Mouse (Mus musculus) G1E (cell line): ENCODE data around the gene Schip1. TPM values are rescaled to one million over a fixed set of nuclear protein-coding genes. Genes with fewer than 3 reads are reported as not detected.
A peak's percentile ranks its signal among the peaks of the same experiment; 100 is the strongest.

Experiments
- ATAC-seq: 2 replicates; pipeline ENCODE4 v1.8.0; 2016; ENCODE audit warnings: mild to moderate bottlenecking; ENCODE audit not compliant: insufficient number of reproducible peaks, poor library complexity, low FRiP score, severe bottlenecking; ENCODE audit errors: extremely low read depth
- DNase-seq: peaks from one replicate; pipeline ENCODE4 v3.0.0; 2012; ENCODE audit warnings: low spot score
- H3K27me3 ChIP-seq: 2 replicates; pipeline ENCODE4 v1.6.1; 2012; ENCODE audit warnings: mild to moderate bottlenecking, low read length, inconsistent platforms; ENCODE audit not compliant: insufficient read depth
- H3K36me3 ChIP-seq: replicated peaks from 2 replicates; pipeline ENCODE3; 2012; ENCODE audit warnings: mild to moderate bottlenecking, inconsistent platforms
- H3K4me1 ChIP-seq: 2 replicates; pipeline ENCODE4 v1.6.1; 2012; ENCODE audit warnings: low read depth, low read length, inconsistent platforms, mixed read lengths; ENCODE audit not compliant: insufficient read depth
- H3K4me3 ChIP-seq: 2 replicates; pipeline ENCODE4 v1.5.1; 2012; ENCODE audit warnings: low read depth, mild to moderate bottlenecking, inconsistent platforms, low read length, moderate library complexity, mixed read lengths
- H3K9me3 ChIP-seq: replicated peaks from 2 replicates; pipeline ENCODE4 v1.6.1; 2012; ENCODE audit warnings: inconsistent platforms
- CTCF ChIP-seq: IDR thresholded peaks from 2 replicates; pipeline ENCODE4 v1.5.1; 2012; ENCODE audit warnings: low read depth, low read length, inconsistent platforms, mixed read lengths
- GATA1 ChIP-seq: IDR thresholded peaks from 2 replicates; pipeline ENCODE4 v1.6.1; 2012; ENCODE audit warnings: borderline replicate concordance, low read length, inconsistent platforms, mixed read lengths
- GATA2 ChIP-seq: IDR thresholded peaks from 2 replicates; pipeline ENCODE4 v1.6.1; 2012; ENCODE audit warnings: low read depth, low read length, inconsistent platforms, borderline replicate concordance
- POLR2AphosphoS5 ChIP-seq: IDR thresholded peaks from 2 replicates; pipeline ENCODE4 v1.6.1; 2012; ENCODE audit warnings: low read depth, low read length, inconsistent platforms; ENCODE audit not compliant: insufficient replicate concordance
- TAL1 ChIP-seq: conservative IDR thresholded peaks from 2 replicates; pipeline ENCODE4 v1.6.1; 2012; ENCODE audit warnings: low read depth, low read length, inconsistent platforms, mixed read lengths
- polyA plus RNA-seq: library from polyadenylated mRNA; stranded (reverse); fragments of >175 nt; gene quantifications from 2 replicates; pipeline ENCODE4 v1.2.3, GENCODE M21; 2012
- total RNA-seq, 2 experiments: library from RNA; stranded (forward) in 1 of 2; stranded (reverse) in 1 of 2; fragments of 200-1000 nt in 1 of 2; fragments of >200 nt in 1 of 2; fragmentation: Nextera tagmentation in 1 of 2; gene quantifications; 2 replicates each; pipeline ENCODE4 v1.2.3; 2014 to 2017

The Schip1 gene
- total RNA-seq (2014; fragmentation: Nextera tagmentation) (not detected in 2 replicates), total RNA-seq (2017) (0.12 and 0.16 TPM in 2 replicates), polyA plus RNA-seq (not detected in 2 replicates)

DNA sequence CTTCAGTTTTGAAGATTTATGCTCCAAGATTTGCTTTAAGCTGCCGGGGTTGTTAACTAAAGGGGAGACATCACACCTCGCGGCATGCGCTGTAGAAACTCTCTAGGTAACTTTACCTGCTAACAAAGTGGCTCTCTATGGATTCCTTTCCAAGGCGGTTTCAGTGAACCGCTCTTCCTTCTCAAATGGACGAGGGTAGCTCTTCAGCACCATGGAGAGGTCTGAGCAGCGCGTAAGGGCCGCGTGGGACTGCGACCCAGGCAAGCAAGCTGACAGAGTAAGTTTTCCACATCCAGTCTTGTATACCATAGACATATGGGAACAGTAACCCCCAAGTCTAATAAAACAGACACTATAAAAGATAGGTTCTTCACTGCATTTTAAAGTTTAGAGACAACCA is at the start of gene Schip1:
TSS of gene Schip1 (plus strand) at position 72 of the 400 bp plus-strand sequence.
- no peak for ATAC-seq
- no peak for TF ChIP-seq CTCF
- no peak for TF ChIP-seq GATA1
- TF ChIP-seq TAL1, result no peak
- TF ChIP-seq GATA2, result no peak
- no peak for TF ChIP-seq POLR2AphosphoS5
- no peak for DNase-seq

DNA sequence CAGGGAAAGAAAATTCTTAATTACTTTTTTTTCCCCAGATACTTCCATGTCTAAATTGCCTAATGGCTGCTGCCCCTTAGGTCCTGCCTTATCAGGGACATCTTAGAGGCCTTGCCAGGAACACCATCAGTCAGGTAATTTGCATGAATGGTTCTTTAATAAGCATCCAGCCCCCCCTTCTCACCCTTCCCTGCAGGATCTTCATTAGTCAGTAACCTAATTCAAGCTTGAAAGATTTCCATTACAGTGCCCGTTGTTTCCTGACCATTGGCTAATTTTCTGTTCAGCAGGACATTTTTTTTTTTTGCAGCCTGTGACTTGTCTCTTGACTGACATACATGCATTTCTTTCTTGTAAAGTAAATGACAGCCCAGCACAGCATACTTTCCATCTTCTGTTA is 48.8 kb upstream of the Schip1 start:
- ATAC-seq (no peak), DNase-seq (no peak)
- H3K36me3 ChIP-seq, result no peaks in the 10 kb centered on the region
- H3K9me3 ChIP-seq, result no peaks in the 10 kb centered on the region
- no peaks in the 10 kb centered on the region for H3K4me1 ChIP-seq
- TF ChIP-seq GATA2 (no peak), GATA1 (no peak), POLR2AphosphoS5 (no peak), CTCF (no peak), TAL1 (no peak)
- no peaks in the 10 kb centered on the region for H3K27me3 ChIP-seq
- no peak overlapping the region for H3K4me3 ChIP-seq

More for the DNA sequence above, at the start of gene Schip1:
- H3K4me3 ChIP-seq, result no peak within 1 kb of the TSS
- H3K36me3 ChIP-seq, result no peaks in the 10 kb centered on the region
- H3K4me1 ChIP-seq, result no peaks in the 10 kb centered on the region
- no peaks in the 10 kb centered on the region for H3K27me3 ChIP-seq
- H3K9me3 ChIP-seq, result peaks cover 2% of the 10 kb centered on the region; the same call in 1 of the 2 replicates

DNA sequence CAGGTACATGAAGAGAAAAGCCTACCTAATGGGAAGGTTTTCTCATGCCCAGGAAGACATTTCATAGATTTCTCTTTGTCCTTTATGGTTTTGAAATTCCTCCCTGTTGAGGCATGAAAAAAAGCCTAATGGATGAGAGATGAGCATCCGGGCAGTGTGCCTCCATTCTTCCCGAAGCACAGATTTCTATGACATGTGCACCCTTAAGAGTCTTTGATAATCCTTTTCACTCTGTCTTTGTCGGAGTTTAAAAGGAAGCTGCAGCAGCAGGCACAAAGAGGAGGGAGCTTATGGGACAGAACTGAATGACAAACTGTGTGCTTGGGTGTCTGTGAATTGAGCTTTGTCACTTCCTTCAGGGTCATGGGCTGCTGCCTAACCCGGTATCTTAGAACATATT is 45.2 kb upstream of the Schip1 start:
- Histone ChIP-seq H3K9me3 (no peaks in the 10 kb centered on the region), H3K4me3 (no peak overlapping the region), H3K27me3 (no peaks in the 10 kb centered on the region), H3K4me1 (no peaks in the 10 kb centered on the region), H3K36me3 (no peaks in the 10 kb centered on the region)
- ATAC-seq (no peak), DNase-seq (no peak)
- no peak for TF ChIP-seq GATA2
- no peak for TF ChIP-seq TAL1
- TF ChIP-seq POLR2AphosphoS5, result no peak
- TF ChIP-seq GATA1, result no peak

DNA sequence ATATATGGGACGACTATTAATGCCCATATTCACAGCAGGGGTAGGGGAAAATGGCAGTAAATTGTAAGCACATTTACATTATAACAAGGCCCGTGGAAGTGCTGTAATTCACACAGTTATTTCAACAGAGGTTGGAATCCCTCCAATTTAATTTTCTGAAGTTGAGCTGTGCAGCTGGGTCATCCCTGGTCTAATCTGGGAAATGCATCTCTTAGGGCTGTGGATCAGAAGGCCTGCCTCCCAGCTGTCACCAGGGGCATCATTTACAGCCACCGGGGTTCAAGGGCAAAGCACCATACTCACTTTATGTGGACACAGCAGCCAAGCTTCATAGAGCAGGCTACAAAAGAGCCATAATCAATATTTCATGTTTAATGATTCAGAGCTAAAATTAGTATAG is 28.5 kb upstream of the Schip1 start:
- TF ChIP-seq POLR2AphosphoS5, result no peak
- TF ChIP-seq GATA1, result no peak
- no peak for TF ChIP-seq CTCF
- TF ChIP-seq GATA2, result no peak
- no peak for TF ChIP-seq TAL1
- Histone ChIP-seq H3K9me3 (no peaks in the 10 kb centered on the region), H3K4me1 (no peaks in the 10 kb centered on the region), H3K27me3 (no peaks in the 10 kb centered on the region), H3K4me3 (no peak overlapping the region), H3K36me3 (no peaks in the 10 kb centered on the region)
- ATAC-seq (no peak), DNase-seq (no peak)

DNA sequence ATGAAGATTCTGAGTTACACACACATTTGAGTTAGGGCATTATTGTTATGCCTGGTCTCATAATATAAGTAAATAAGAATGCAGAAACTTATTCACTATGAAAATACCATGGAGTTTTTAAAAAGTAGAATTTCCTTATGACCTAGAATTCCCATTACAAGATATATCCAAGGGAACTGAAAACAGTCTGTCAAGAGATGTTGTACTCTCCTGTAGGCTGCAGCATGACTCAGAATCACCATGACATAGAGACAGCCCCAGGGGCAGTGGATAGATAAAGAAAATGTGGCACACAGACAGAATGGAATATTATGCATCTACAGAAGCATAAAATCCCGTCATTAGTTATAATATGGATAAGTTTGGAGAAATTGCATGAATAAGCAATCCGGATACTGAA is 21.7 kb upstream of the Schip1 start:
- DNase-seq (no peak), ATAC-seq (no peak)
- H3K9me3 ChIP-seq, result no peaks in the 10 kb centered on the region
- no peaks in the 10 kb centered on the region for H3K36me3 ChIP-seq
- H3K4me1 ChIP-seq, result no peaks in the 10 kb centered on the region
- TF ChIP-seq CTCF (no peak), GATA1 (no peak), GATA2 (no peak), TAL1 (no peak), POLR2AphosphoS5 (no peak)
- H3K4me3 ChIP-seq, result no peak overlapping the region
- no peaks in the 10 kb centered on the region for H3K27me3 ChIP-seq

DNA sequence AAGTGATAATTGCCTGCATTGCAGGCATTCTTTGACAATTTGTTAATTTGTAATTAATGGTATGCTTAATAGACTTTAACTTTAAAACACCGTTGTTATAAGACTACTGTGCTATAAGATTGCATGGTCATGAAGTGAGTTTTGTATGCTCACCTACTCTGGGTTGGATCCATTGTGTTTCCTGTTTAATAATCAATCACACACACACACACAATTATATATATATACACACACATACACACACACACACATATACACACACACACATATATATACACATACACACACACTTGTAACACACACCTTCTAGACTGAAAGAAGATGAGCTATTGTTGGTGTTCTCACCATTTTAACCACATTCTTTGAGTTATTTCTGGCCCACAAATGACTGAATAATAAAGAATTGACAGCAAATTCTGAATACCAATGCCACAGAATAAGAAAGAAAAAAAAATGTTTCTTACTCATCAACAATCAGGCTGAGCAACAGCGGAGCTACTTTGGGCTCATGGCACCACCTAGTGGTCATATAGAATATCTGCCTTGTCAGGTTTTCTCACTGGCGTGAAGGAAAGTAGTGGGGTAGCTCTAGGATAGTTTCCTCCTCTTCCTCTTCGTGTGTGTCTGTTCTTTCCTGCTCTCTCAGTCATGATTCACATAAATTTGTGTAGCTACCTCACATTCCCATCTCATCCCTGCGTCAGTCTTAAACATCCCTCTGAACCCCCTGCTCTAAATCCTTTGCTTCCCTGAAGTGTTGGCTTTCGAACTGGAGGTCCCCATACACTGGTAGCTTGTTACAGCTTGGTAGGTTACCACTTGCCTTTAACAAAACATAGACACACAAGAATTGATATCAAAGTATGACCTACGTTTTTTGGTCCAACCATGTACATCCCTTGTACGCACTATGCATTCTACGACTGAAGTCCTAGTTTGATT is 18.9 kb upstream of the Schip1 start:
- ATAC-seq, result peak; percentile 49
- DNase-seq, result peak; percentile 6
- Histone ChIP-seq H3K36me3 (no peaks in the 10 kb centered on the region), H3K4me1 (no peaks in the 10 kb centered on the region), H3K27me3 (no peaks in the 10 kb centered on the region), H3K4me3 (no peak overlapping the region), H3K9me3 (no peaks in the 10 kb centered on the region)
- TF ChIP-seq TAL1, result no peak
- TF ChIP-seq CTCF, result peak; percentile 52; the same call in 1 of the 2 replicates

DNA sequence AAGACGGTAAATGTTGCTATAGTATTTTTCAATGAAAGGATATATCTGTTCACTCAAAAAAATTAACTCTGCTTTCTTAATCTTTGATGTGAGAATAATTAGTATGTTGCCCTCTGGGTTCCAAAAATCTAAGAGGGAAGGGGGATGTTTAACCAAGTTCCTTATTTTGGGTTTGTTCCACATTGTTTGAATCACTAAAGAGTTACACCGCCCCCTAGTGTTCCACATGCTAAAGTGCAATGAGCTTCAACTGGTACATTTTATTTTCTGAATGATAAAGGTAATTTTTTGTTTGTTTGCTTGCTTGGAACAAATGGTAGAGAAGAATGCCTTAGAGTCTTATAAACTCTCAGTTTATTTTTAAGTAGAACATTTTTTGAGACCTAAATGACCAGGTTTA is 11.1 kb upstream of the Schip1 start:
- Histone ChIP-seq H3K4me3 (no peak overlapping the region), H3K4me1 (no peaks in the 10 kb centered on the region), H3K27me3 (no peaks in the 10 kb centered on the region), H3K36me3 (no peaks in the 10 kb centered on the region), H3K9me3 (0 out of 2 replicates have a peak, but pooled peaks cover 3% of the 10 kb centered on the region)
- TF ChIP-seq TAL1, result no peak
- peak; percentile 37 for TF ChIP-seq CTCF
- TF ChIP-seq GATA1, result no peak
- DNase-seq (no peak), ATAC-seq (no peak)
